Mouse (Mus musculus) MEL (cell line): ENCODE measurements at regions not wholly inside any gene's neighbourhood (a gene's known extent, or its start where the extent isn't known, plus 50 kb on each side); places are given as distances from the start of the nearest gene placed in this dataset.

Experiments used
- CTCF ChIP-seq, 3 experiments: IDR thresholded peaks in 2 of 3; conservative IDR thresholded peaks in 1 of 3; 2 replicates each; pipeline ENCODE4 v1.5.1; 2011 to 2012; ENCODE audit warnings: low read length in 3 of 3, low read depth in 2 of 3, mild to moderate bottlenecking in 2 of 3, improper control_type of control experiment in 1 of 3, inconsistent platforms in 1 of 3, mixed read lengths in 1 of 3, moderate library complexity in 1 of 3; ENCODE audit not compliant: control insufficient read depth in 1 of 3, insufficient read depth in 1 of 3, poor library complexity in 1 of 3, severe bottlenecking in 1 of 3
- EP300 ChIP-seq, 2 experiments: IDR thresholded peaks; 2 replicates each; pipeline ENCODE4 v1.6.1; 2011; ENCODE audit warnings: improper control_type of control experiment in 2 of 2, low read length in 2 of 2, low read depth in 1 of 2, mild to moderate bottlenecking in 1 of 2

DNA sequence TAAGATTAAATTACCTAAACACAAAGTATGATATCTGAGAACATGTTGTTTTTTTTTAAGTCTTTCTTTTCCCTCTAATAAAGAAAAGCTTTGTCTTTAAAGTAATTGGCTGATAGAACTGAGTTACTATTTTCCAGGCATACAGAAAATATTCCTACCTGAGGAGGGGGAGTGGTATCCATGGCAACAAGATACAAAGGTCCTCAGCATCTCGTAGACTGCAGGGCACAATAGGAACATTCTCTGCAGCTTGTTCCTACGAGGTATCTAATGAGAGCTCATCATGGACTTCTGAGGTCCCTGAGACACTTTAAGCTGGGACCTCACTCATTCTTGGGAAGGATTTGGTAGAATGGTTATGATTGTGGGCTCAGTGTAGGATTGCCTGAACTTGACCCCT, 225.5 kb upstream of the Cdh4 start:
- TF ChIP-seq CTCF (IDR thresholded peaks at IDR 0.05 in 2 of 3, conservative IDR thresholded peaks at IDR 0.05 in 1 of 3; ENCODE audit: control insufficient read depth in 1 of 3, insufficient read depth in 1 of 3, low read depth in 2 of 3, low read length in 3 of 3, poor library complexity in 1 of 3, severe bottlenecking in 1 of 3) (no peak), EP300 (IDR thresholded peaks at IDR 0.05; ENCODE audit: low read depth in 1 of 2, low read length in 2 of 2) (no peak)
